Mouse (Mus musculus) lung, embryonic 14.5 days (tissue): ENCODE results near the gene Plekhj1. TPM values are rescaled to one million over a fixed set of nuclear protein-coding genes. Genes with fewer than 3 reads are reported as not detected.

Source experiments
- ATAC-seq: fragments of 200-750 bp; cut with Nextera tagmentation; 2 replicates; pipeline ENCODE4 v1.8.0; 2017; ENCODE audit warnings: mild to moderate bottlenecking, moderate TSS enrichment, moderate library complexity; ENCODE audit not compliant: insufficient read depth
- DNase-seq: peaks from one replicate; pipeline ENCODE4 v3.0.0-alpha.2; 2015
- H3K27ac ChIP-seq: fragments of 300-500 bp; sonication (generic); 2 replicates; pipeline ENCODE4 v1.5.1; 2014; ENCODE audit warnings: low read depth, mild to moderate bottlenecking, moderate library complexity
- H3K27me3 ChIP-seq: fragments of 300-500 bp; sonication (generic); 2 replicates; pipeline ENCODE4 v1.6.1; 2014; ENCODE audit warnings: low read length, control low read depth; ENCODE audit not compliant: insufficient read depth
- H3K36me3 ChIP-seq: fragments of 300-500 bp; sonication (generic); 2 replicates; pipeline ENCODE4 v1.6.1; 2014; ENCODE audit warnings: control low read depth; ENCODE audit not compliant: insufficient read depth
- H3K4me1 ChIP-seq: fragments of 300-500 bp; sonication (generic); 2 replicates; pipeline ENCODE4 v1.6.1; 2014; ENCODE audit warnings: antibody characterized with exemption, control low read depth; ENCODE audit not compliant: insufficient read depth
- H3K4me2 ChIP-seq: fragments of 300-500 bp; sonication (generic); 2 replicates; pipeline ENCODE4 v1.6.1; 2014; ENCODE audit warnings: mild to moderate bottlenecking
- H3K4me3 ChIP-seq: fragments of 300-500 bp; sonication (generic); 2 replicates; pipeline ENCODE4 v1.5.1; 2014; ENCODE audit warnings: low read depth, low read length
- H3K9ac ChIP-seq: fragments of 300-500 bp; sonication (generic); 2 replicates; pipeline ENCODE4 v1.6.1; 2014
- H3K9me3 ChIP-seq: fragments of 300-500 bp; sonication (generic); 2 replicates; pipeline ENCODE4 v1.6.1; 2016; ENCODE audit warnings: low read depth, low read length, control low read depth
- CTCF ChIP-seq: IDR thresholded peaks from 2 replicates; pipeline ENCODE4 v1.5.1; 2016; ENCODE audit warnings: antibody characterized with exemption, low read depth
- WGBS: fragments of 180-500 bp; shearing (Covaris S2); extraction: QIAGEN DNeasy Blood & Tissue Kit; methylation state at CpG from one replicate; pipeline ENCODE4 v1.1.7; 2014; 5-methylcytosine and 5-hydroxymethylcytosine counted together
- microRNA counts: library from miRNA; unstranded; fragments of <30 nt; microRNA quantifications from one replicate; lab custom pipeline; 2016
- microRNA-seq: library from miRNA; unstranded; fragments of <30 nt; microRNA quantifications from one replicate; pipeline ENCODE4, GENCODE M21; 2016; ENCODE audit warnings: borderline number of aligned reads
- polyA plus RNA-seq: library from polyadenylated mRNA; unstranded; fragments of >200 nt; fragmentation: Nextera tagmentation; extraction: Ambion mirVana; gene quantifications from 2 replicates; pipeline ENCODE4 v1.2.1, GENCODE M21; 2014

Plekhj1 gene
- polyA plus RNA-seq, 1 experiment from 2014 or later = 121 TPM

- WGBS = 4% methylated on average over 6 of the region's 6 CpGs
These were observed 49.8 kb downstream of the Plekhj1 start for GRCm38 (mm10) chr10:80748609-80749008.

DNA sequence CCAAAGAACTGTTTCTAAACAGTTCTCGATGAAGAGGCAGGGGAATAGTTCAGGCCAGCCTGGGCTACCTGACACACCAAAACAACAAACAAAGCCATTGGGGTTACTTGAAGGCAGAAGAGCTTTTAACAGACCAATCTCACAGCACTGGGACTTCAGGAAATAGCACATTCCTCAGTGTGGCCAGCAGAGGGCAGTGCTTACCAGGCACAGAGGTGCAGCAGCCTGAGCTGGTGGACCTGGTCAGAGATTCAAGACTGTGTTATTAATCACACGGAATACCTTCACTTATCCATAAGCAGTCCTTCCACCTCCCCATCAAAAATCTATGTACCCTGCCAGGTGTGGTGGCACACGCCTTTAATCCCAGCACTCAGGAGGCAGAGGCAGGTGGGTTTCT is 51.0 kb downstream of the Plekhj1 start:
- Histone ChIP-seq H3K4me2 (no peak overlapping the region), H3K4me3 (no peak overlapping the region), H3K9ac (no peak overlapping the region), H3K9me3 (no peaks in the 10 kb centered on the region), H3K4me1 (peaks cover 2% of the 10 kb centered on the region), H3K36me3 (no peaks in the 10 kb centered on the region), H3K27me3 (no peaks in the 10 kb centered on the region), H3K27ac (no peak overlapping the region)
- TF ChIP-seq CTCF = peak; percentile 97
- DNase-seq = peak; percentile 81
- no peak for ATAC-seq
- WGBS = 13% methylated on average over 3 of the region's 3 CpGs

More at GRCm38 (mm10) chr10:80748609-80749008, 49.8 kb downstream of the Plekhj1 start:
- Histone ChIP-seq H3K4me2 (no peak overlapping the region), H3K9me3 (no peaks in the 10 kb centered on the region), H3K4me1 (peaks cover 3% of the 10 kb centered on the region; the same call in 1 of the 2 replicates), H3K27ac (no peak overlapping the region), H3K27me3 (no peaks in the 10 kb centered on the region), H3K36me3 (no peaks in the 10 kb centered on the region), H3K9ac (no peak overlapping the region), H3K4me3 (no peak overlapping the region)
- TF ChIP-seq CTCF = no peak
- no peak for ATAC-seq
- peak; percentile 96 for DNase-seq

MicroRNA genes within 50 kb of the gene (microRNA counts, 519-probe panel; counts per million panel counts)
- microRNA mmu-miR-1982 (lab: Ali Mortazavi, UCI) = 30.5 counts per million

Small RNA genes within 50 kb of the gene (microRNA-seq; reads per million reads assigned to microRNA genes)
- 4.3 reads per million, percentile 15 among the genes with 10 or more reads in this experiment for gene Mir1982

Other genes starting within 250 kb of the Plekhj1 start
- gene Rexo1, start 237.1 kb downstream of the Plekhj1 start, polyA plus RNA-seq = 27.8 and 34.5 TPM in 2 replicates
- 9.5 and 11.8 TPM in 2 replicates for gene Klf16, start 221.3 kb downstream of the Plekhj1 start, polyA plus RNA-seq
- gene Abhd17a, start 208.3 kb downstream of the Plekhj1 start, polyA plus RNA-seq = 151 and 153 TPM in 2 replicates
- 90.5 and 92.8 TPM in 2 replicates for gene Scamp4, start 195.8 kb downstream of the Plekhj1 start, polyA plus RNA-seq
- 8.7 and 10.1 TPM in 2 replicates for gene Adat3, start 195.7 kb downstream of the Plekhj1 start, polyA plus RNA-seq
- gene Gm49322, start 192.6 kb downstream of the Plekhj1 start, polyA plus RNA-seq = 2.4 and 3.1 TPM in 2 replicates
- gene Csnk1g2, start 175.8 kb downstream of the Plekhj1 start, polyA plus RNA-seq = 105 and 124 TPM in 2 replicates
- gene Btbd2, start 141.6 kb downstream of the Plekhj1 start, polyA plus RNA-seq = 82.5 and 101 TPM in 2 replicates
- 102 and 110 TPM in 2 replicates for gene Mknk2, start 120.5 kb downstream of the Plekhj1 start, polyA plus RNA-seq
- gene Mob3a, start 96.6 kb downstream of the Plekhj1 start, polyA plus RNA-seq = 35.1 and 40.3 TPM in 2 replicates
- 6.7 and 7.3 TPM in 2 replicates for gene Izumo4, start 96.4 kb downstream of the Plekhj1 start, polyA plus RNA-seq
- gene Ap3d1, start 56.4 kb downstream of the Plekhj1 start, polyA plus RNA-seq = 62.0 and 69.6 TPM in 2 replicates
- gene Dot1l, start 43.4 kb downstream of the Plekhj1 start, polyA plus RNA-seq = 26.9 and 29.1 TPM in 2 replicates
- 97.2 and 98.4 TPM in 2 replicates for gene Sf3a2, start 428 bp downstream of the Plekhj1 start, polyA plus RNA-seq
- gene Amh, start 6.6 kb upstream of the Plekhj1 start, polyA plus RNA-seq = 0.11 and 0.14 TPM in 2 replicates
- gene Jsrp1, start 14.9 kb upstream of the Plekhj1 start, polyA plus RNA-seq = 0.93 and 0.97 TPM in 2 replicates
- gene Oaz1, start 28.0 kb upstream of the Plekhj1 start, polyA plus RNA-seq = 1,866 and 1,984 TPM in 2 replicates
- 0.05 and 0.17 TPM in 2 replicates for gene Lingo3, start 45.4 kb upstream of the Plekhj1 start, polyA plus RNA-seq
- 334 and 337 TPM in 2 replicates for gene Lsm7, start 56.6 kb upstream of the Plekhj1 start, polyA plus RNA-seq
- gene Sppl2b, start 56.6 kb upstream of the Plekhj1 start, polyA plus RNA-seq = 32.3 and 38.7 TPM in 2 replicates
- gene Tmprss9, start 73.2 kb upstream of the Plekhj1 start, polyA plus RNA-seq = 0.05 TPM in 1 of 2 replicates, not detected in the other
- 315 and 321 TPM in 2 replicates for gene Timm13, start 102.3 kb upstream of the Plekhj1 start, polyA plus RNA-seq
- 22.9 and 24.4 TPM in 2 replicates for gene Lmnb2, start 119.6 kb upstream of the Plekhj1 start, polyA plus RNA-seq
- gene Gadd45b, start 131.4 kb upstream of the Plekhj1 start, polyA plus RNA-seq = 18.3 and 24.6 TPM in 2 replicates
- gene Gng7, start 216.3 kb upstream of the Plekhj1 start, polyA plus RNA-seq = 4.5 and 5.7 TPM in 2 replicates
- gene Diras1, start 227.0 kb upstream of the Plekhj1 start, polyA plus RNA-seq = 0.08 and 0.09 TPM in 2 replicates
- gene Slc39a3, start 238.8 kb upstream of the Plekhj1 start, polyA plus RNA-seq = 11.7 and 15.2 TPM in 2 replicates